Mouse (Mus musculus) kidney, postnatal 0 days (tissue): ENCODE data around the gene Prr18. TPM values are rescaled to one million over a fixed set of nuclear protein-coding genes. Genes with fewer than 3 reads are reported as not detected.
A peak's percentile ranks its signal among the peaks of the same experiment; 100 is the strongest.

Experiments used
- ATAC-seq: fragments of 200-750 bp; cut with Nextera tagmentation; replicated peaks from 2 replicates; pipeline ENCODE4 v1.8.0; 2017; ENCODE audit warnings: low read depth, moderate number of reproducible peaks, moderate TSS enrichment, moderate library complexity; ENCODE audit not compliant: low FRiP score
- DNase-seq: peaks from one replicate; pipeline ENCODE4 v3.0.0-alpha.2; 2016; ENCODE audit warnings: low spot score
- H3K27ac ChIP-seq: fragments of 300-500 bp; sonication (generic); 2 replicates; pipeline ENCODE4 v1.5.1; 2014; ENCODE audit warnings: mild to moderate bottlenecking
- H3K27me3 ChIP-seq: fragments of 300-500 bp; sonication (generic); 2 replicates; pipeline ENCODE4 v1.6.1; 2014; ENCODE audit warnings: low read length, mixed read lengths; ENCODE audit not compliant: insufficient read depth
- H3K36me3 ChIP-seq: fragments of 300-500 bp; sonication (generic); 2 replicates; pipeline ENCODE4 v1.6.1; 2014; ENCODE audit warnings: low read length, mixed read lengths; ENCODE audit not compliant: insufficient read depth
- H3K4me1 ChIP-seq: fragments of 300-500 bp; sonication (generic); replicated peaks from 2 replicates; pipeline ENCODE4 v1.6.1; 2014; ENCODE audit warnings: antibody characterized with exemption, low read length, mixed read lengths; ENCODE audit not compliant: insufficient read depth
- H3K4me2 ChIP-seq: fragments of 300-500 bp; sonication (generic); 2 replicates; pipeline ENCODE4 v1.6.1; 2014; ENCODE audit warnings: mild to moderate bottlenecking, low read length, moderate library complexity, mixed read lengths
- H3K4me3 ChIP-seq: fragments of 300-500 bp; sonication (generic); replicated peaks from 2 replicates; pipeline ENCODE4 v1.5.1; 2014; ENCODE audit warnings: low read depth, low read length
- H3K9ac ChIP-seq: fragments of 300-500 bp; sonication (generic); 2 replicates; pipeline ENCODE4 v1.6.1; 2014; ENCODE audit warnings: low read depth, low read length
- H3K9me3 ChIP-seq: fragments of 300-500 bp; sonication (generic); replicated peaks from 2 replicates; pipeline ENCODE4 v1.6.1; 2016; ENCODE audit warnings: low read length, inconsistent platforms, mixed read lengths
- CTCF ChIP-seq: IDR thresholded peaks from 2 replicates; pipeline ENCODE4 v1.5.1; 2016; ENCODE audit warnings: antibody characterized with exemption, low read depth, mild to moderate bottlenecking, moderate library complexity
- WGBS: fragments of 180-500 bp; shearing (Covaris S2); extraction: QIAGEN DNeasy Blood & Tissue Kit; methylation state at CpG from one replicate; pipeline ENCODE4 v1.1.7; 2014; 5-methylcytosine and 5-hydroxymethylcytosine counted together
- polyA plus RNA-seq: library from polyadenylated mRNA; unstranded; fragments of >200 nt; fragmentation: Nextera tagmentation; extraction: Ambion mirVana; gene quantifications from 2 replicates; pipeline ENCODE4 v1.2.1, GENCODE M21; 2015

Gene Prr18
- polyA plus RNA-seq, 1 experiment from 2014 or later, result 0.28 TPM

- no peaks in the 10 kb centered on the region for H3K27me3 ChIP-seq
- 78% methylated on average over 10 of the region's 10 CpGs for WGBS
- DNase-seq (no peak), ATAC-seq (no peak)
- no peaks in the 10 kb centered on the region for H3K4me1 ChIP-seq
- no peak overlapping the region for H3K9ac ChIP-seq
- H3K36me3 ChIP-seq, result no peaks in the 10 kb centered on the region
- TF ChIP-seq CTCF, result no peak
- H3K9me3 ChIP-seq, result no peaks in the 10 kb centered on the region
- H3K4me2 ChIP-seq, result no peak overlapping the region
- H3K4me3 ChIP-seq, result no peak overlapping the region
- H3K27ac ChIP-seq, result no peak overlapping the region
These were observed 24.2 kb downstream of the Prr18 start for GRCm38 (mm10) chr17:8361281-8362103.

- no peak overlapping the region for H3K4me3 ChIP-seq
- no peaks in the 10 kb centered on the region for H3K27me3 ChIP-seq
- DNase-seq, result no peak
- TF ChIP-seq CTCF, result no peak
- H3K9ac ChIP-seq, result no peak overlapping the region
- H3K36me3 ChIP-seq, result no peaks in the 10 kb centered on the region
- no peaks in the 10 kb centered on the region for H3K9me3 ChIP-seq
- H3K4me2 ChIP-seq, result no peak overlapping the region
- H3K4me1 ChIP-seq, result 0 out of 2 replicates have a peak, but pooled peaks cover 4% of the 10 kb centered on the region
- WGBS, result 30% methylated on average over 20 of the region's 20 CpGs
- ATAC-seq, result no peak
- H3K27ac ChIP-seq, result no peak overlapping the region
These were observed 30.5 kb downstream of the Prr18 start for GRCm38 (mm10) chr17:8367514-8368480.

GRCm38 (mm10) chr17:8368570-8368969 lies 31.3 kb downstream of the Prr18 start:
- 0 out of 2 replicates have a peak, but pooled peaks cover 4% of the 10 kb centered on the region for H3K4me1 ChIP-seq
- DNase-seq (no peak), ATAC-seq (no peak)
- WGBS, result 54% methylated on average over 8 of the region's 8 CpGs
- H3K4me2 ChIP-seq, result no peak overlapping the region
- H3K27ac ChIP-seq, result no peak overlapping the region
- no peak overlapping the region for H3K4me3 ChIP-seq
- H3K36me3 ChIP-seq, result no peaks in the 10 kb centered on the region
- no peaks in the 10 kb centered on the region for H3K9me3 ChIP-seq
- H3K27me3 ChIP-seq, result no peaks in the 10 kb centered on the region
- H3K9ac ChIP-seq, result no peak overlapping the region
- no peak for TF ChIP-seq CTCF

- H3K9ac ChIP-seq, result no peak overlapping the region
- ATAC-seq (no peak), DNase-seq (no peak)
- H3K9me3 ChIP-seq, result no peaks in the 10 kb centered on the region
- H3K4me2 ChIP-seq, result no peak overlapping the region
- no peak overlapping the region for H3K27ac ChIP-seq
- TF ChIP-seq CTCF, result no peak
- H3K27me3 ChIP-seq, result no peaks in the 10 kb centered on the region
- WGBS, result 78% methylated on average over 2 of the region's 2 CpGs
- H3K4me3 ChIP-seq, result no peak overlapping the region
- no peaks in the 10 kb centered on the region for H3K36me3 ChIP-seq
- 0 out of 2 replicates have a peak, but pooled peaks cover 4% of the 10 kb centered on the region for H3K4me1 ChIP-seq
These were observed 31.9 kb downstream of the Prr18 start for GRCm38 (mm10) chr17:8369171-8369570.

- ATAC-seq (no peak), DNase-seq (no peak)
- H3K36me3 ChIP-seq, result no peaks in the 10 kb centered on the region
- H3K4me3 ChIP-seq, result no peak overlapping the region
- H3K9me3 ChIP-seq, result no peaks in the 10 kb centered on the region
- no peaks in the 10 kb centered on the region for H3K27me3 ChIP-seq
- H3K4me2 ChIP-seq, result no peak overlapping the region
- TF ChIP-seq CTCF, result no peak
- H3K27ac ChIP-seq, result no peak overlapping the region
- 35% methylated on average over 13 of the region's 13 CpGs for WGBS
- H3K4me1 ChIP-seq, result 0 out of 2 replicates have a peak, but pooled peaks cover 4% of the 10 kb centered on the region
- H3K9ac ChIP-seq, result no peak overlapping the region
These were observed 33.5 kb downstream of the Prr18 start for GRCm38 (mm10) chr17:8370634-8371229.

- DNase-seq (peak; percentile 90), ATAC-seq (peak; percentile 64)
- Histone ChIP-seq H3K36me3 (no peaks in the 10 kb centered on the region), H3K9ac (peak overlapping the region; percentile 32; the same call in 1 of the 2 replicates), H3K4me1 (0 out of 2 replicates have a peak, but pooled peaks cover 4% of the 10 kb centered on the region), H3K4me2 (peak overlapping the region; percentile 62), H3K27me3 (no peaks in the 10 kb centered on the region), H3K9me3 (no peaks in the 10 kb centered on the region), H3K4me3 (peak overlapping the region; percentile 25), H3K27ac (peak overlapping the region; percentile 70)
- WGBS, result under 1% methylated on average over 7 of the region's 7 CpGs
- no peak for TF ChIP-seq CTCF
These were observed 34.6 kb downstream of the Prr18 start for GRCm38 (mm10) chr17:8371834-8372233.
